Mouse (Mus musculus): ENCODE data around the gene Tmc6.
"Not testable (repeated sequence)": the region's sequence is repeated elsewhere in the genome, so short reads cannot be mapped to it uniquely, and the experiment has no call there.

Gene Tmc6

GRCm38 (mm10) chr11:117781993-117782704, at the start of gene Tmc6, which contains the start of gene Tmc8:
Gene Tmc6 (minus strand): TSS chr11:117782198.
Gene Tmc8 (plus strand): TSS chr11:117782076.
- no peak for DNase-seq (ENCODE audit: low spot score)

DNA sequence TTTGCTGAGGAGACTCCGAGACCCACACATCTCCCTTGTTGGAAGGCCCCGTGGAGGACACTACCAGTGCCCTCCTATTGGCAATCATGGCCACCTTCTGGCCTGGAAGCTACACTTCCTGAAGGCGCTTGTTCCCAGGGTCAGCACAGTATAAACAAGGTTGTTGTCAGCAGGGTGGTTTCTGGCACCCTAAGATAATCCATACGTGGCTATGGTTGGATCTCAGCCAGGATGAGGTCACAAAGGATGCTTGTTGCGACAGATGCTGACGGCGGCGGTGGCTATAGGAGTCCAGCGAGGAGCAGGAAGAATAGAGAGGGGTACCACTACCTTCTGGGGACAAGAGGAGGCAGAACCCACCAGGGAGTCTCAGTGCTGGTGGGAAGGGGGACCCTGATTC, 48.4 kb upstream of the Tmc6 start:
- DNase-seq (ENCODE audit: low spot score) = no peak

- no peak for DNase-seq (ENCODE audit: low spot score)
Observed at GRCm38 (mm10) chr11:117829671-117830215, 47.7 kb upstream of the Tmc6 start.

GRCm38 (mm10) chr11:117828888-117829604, 47.0 kb upstream of the Tmc6 start:
- DNase-seq (ENCODE audit: low spot score) = no peak

GRCm38 (mm10) chr11:117828149-117828887, 46.3 kb upstream of the Tmc6 start:
- DNase-seq (ENCODE audit: low spot score) = no peak

- DNase-seq (ENCODE audit: low spot score) = no peak
Observed at GRCm38 (mm10) chr11:117827386-117827785, 45.4 kb upstream of the Tmc6 start.

- no peak for DNase-seq (ENCODE audit: low spot score)
Observed at GRCm38 (mm10) chr11:117826916-117827315, 44.9 kb upstream of the Tmc6 start.

DNA sequence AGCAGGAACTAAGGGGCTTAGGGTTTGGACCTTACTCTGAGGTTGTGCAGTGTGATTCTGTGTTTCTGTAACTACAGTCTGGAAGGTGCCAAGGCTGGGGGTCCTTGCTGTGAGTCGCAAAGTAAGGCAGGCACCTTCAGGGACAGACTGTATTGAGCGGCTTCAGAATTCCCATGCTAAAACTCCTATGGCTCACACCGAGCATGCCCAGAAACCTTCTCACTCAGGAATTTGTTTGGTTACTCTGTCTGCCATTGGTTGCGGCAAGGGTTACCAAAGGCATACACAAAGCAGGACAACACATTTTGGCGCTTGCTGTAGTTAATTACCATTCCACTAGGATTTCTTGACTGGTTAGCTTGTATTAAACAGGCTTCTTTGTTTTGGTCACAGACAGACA, 44.2 kb upstream of the Tmc6 start:
- no peak for DNase-seq (ENCODE audit: low spot score)

- DNase-seq (ENCODE audit: low spot score) = peak; percentile 77
Observed at GRCm38 (mm10) chr11:117825333-117826101, 43.5 kb upstream of the Tmc6 start, which contains the start of the genes Afmid and Tk1. Gene Afmid (plus strand): TSS chr11:117825924. Gene Tk1 (minus strand): TSS chr11:117826092.

DNA sequence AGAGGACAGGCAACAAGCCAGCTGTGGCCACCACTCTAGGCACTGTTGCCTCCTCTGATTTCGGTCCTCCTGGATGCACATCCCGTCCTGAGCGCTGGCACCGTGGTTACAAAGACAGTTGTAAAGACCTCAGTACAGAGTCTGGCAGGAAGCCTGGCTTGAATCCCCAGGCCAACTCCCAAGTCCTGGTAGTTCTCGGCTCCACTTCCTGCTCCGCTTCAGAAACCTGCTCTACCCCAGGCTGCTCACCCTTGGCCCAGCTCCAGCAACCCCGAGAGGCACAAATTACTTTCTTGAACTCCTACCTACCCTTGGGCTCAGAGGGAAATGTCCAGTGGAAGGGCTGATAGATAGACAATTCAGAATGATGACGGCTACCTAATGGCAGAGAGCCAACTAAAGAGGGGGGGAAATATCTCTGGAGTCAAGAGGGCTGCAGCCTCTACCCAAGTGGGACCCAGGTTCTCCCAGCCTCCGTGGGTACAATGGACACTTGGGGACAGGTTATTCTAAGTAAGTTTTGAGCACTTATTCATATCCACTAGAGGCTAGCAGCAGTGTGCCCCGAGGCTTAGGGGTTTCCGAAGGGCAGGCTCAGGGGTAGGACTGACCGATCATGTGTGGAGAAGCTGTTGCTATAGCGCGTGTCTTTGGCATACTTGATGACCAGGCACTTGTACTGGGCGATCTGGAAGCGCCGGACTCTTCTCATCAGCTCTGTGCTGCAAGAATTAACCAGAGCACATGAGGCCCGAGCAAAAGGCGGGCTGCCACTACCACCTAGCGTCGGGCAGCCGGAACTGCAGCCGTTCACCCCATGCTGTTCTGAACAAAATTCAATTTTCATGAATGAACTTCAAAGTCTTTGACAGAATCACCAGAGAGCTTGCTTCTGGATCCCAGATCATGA, 42.3 kb upstream of the Tmc6 start:
- peak; percentile 83 for DNase-seq (ENCODE audit: low spot score)

GRCm38 (mm10) chr11:117823411-117823810, 41.4 kb upstream of the Tmc6 start:
- no peak for DNase-seq (ENCODE audit: low spot score)

GRCm38 (mm10) chr11:117822728-117823241, 40.8 kb upstream of the Tmc6 start:
- peak; percentile 59 for DNase-seq (ENCODE audit: low spot score)

DNA sequence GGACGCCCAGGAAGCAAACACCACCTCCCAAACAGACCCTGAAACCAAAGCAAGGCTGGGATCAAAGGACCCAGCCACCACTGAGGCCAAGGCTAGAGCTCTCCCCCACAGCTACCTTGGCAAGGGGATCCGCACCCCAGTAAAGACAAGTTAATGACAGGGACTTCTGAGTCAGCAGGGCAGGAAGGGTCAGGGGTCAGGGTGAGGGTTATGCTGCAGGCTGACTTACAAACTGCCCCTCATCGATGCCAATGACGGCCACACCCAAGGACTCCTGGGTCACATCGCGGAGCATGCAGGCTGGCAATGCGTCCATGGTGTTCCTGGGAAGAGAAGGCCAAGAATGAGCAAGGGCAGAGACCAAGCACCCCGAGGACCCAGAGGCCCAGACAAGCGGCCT, 39.9 kb upstream of the Tmc6 start:
- no peak for DNase-seq (ENCODE audit: low spot score)

- DNase-seq (ENCODE audit: low spot score) = no peak
Observed at GRCm38 (mm10) chr11:117820173-117820572, 38.2 kb upstream of the Tmc6 start.

- DNase-seq (ENCODE audit: low spot score) = no peak
Observed at GRCm38 (mm10) chr11:117819095-117819494, 37.1 kb upstream of the Tmc6 start.

- DNase-seq (ENCODE audit: low spot score) = no peak
Observed at GRCm38 (mm10) chr11:117816389-117816996, 34.5 kb upstream of the Tmc6 start.

DNA sequence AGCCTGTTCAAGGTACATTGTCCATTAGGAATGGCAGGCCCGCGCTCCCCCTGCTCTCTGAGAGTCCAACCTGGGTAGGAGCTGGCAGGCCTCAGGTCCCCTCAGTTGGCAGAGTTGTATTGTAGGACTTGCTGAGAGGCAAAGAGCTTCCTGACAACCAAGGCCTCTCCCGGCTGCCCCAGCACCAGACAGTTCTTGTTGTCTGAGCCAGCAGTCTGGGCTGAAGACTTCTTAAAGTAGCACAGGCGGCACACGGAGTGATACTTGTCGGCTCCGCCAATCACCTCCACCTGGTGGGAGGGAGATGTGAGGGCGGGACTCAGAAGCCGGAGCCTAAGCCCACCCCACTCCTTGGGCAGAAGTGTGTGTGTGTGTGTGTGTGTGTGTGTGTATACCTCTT, 33.9 kb upstream of the Tmc6 start:
- not testable (repeated sequence) for DNase-seq (ENCODE audit: low spot score)

DNA sequence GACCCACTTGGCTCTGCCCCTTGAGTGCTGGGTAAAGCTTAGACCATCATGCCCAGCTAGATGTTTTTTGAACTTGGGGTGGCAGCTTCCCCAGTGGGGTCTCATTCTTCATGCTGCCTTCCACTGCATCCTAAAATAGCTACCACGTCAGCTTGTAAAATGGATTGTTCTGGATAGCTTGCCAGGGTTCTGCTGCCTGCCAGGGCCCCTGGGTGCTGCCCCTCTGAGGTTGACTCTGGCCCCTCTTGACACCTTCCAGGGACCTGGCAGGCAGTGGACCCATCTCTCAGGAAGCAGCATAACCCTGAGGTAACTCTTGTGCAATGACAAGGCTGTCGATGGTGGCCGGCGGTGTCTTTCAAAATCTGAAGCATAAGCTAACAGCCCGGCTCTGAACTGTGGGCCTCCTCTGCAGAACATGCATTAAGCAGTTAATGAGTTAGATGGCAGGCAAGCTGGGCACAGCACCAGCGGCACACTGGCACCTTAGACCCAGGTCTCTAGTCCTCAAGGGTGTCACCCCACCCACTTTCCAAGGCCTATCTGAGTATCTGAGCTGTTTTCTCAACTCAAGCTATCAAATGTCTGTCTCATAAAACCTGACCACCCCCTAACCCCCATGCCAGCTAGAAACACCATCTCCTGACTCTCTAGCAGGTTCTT, 32.8 kb upstream of the Tmc6 start:
- no peak for DNase-seq (ENCODE audit: low spot score)

DNA sequence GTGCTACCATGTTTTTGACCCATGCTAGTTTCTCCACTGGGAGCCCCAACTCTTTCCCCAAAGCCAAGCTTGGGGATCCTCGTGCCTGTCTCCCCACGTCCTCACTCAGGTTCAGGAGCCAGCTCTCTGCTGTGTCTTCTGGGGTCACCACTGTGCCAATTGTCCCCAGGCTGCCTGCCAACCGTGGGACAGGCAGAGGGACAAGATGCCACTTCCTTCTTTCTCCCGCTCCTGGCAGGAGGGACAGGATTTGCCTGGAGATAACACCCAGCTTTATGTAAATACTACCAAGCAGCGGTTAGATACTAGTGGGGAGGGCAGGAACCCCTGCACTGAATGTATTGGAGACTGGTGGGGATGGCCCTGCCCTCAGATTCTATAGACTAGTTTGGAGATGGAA, 31.9 kb upstream of the Tmc6 start:
- DNase-seq (ENCODE audit: low spot score) = no peak
